Mouse (Mus musculus) spleen, adult 2 months (tissue): ENCODE measurements at regions not wholly inside any gene's neighbourhood (a gene's known extent, or its start where the extent isn't known, plus 50 kb on each side); places are given as distances from the start of the nearest gene placed in this dataset.

ENCODE experiments used
- DNase-seq, 2 experiments: peaks; one replicate each; pipeline versions ENCODE4 v3.0.0 to v3.0.0-alpha.2; 2012 to 2021; ENCODE audit warnings: low spot score in 2 of 2, low read depth in 1 of 2
- H3K27ac ChIP-seq: fragments of 200-500 bp; 2 replicates; pipeline ENCODE4 v1.5.1; 2012; ENCODE audit warnings: low read length, inconsistent platforms; ENCODE audit not compliant: insufficient read depth
- H3K27me3 ChIP-seq: fragments of 200-500 bp; 2 replicates; pipeline ENCODE4 v1.6.1; 2012; ENCODE audit warnings: mild to moderate bottlenecking, moderate library complexity, low read length, inconsistent platforms; ENCODE audit not compliant: control insufficient read depth, insufficient read depth
- H3K36me3 ChIP-seq: fragments of 200-500 bp; 2 replicates; pipeline ENCODE4 v1.6.1; 2012; ENCODE audit warnings: mild to moderate bottlenecking, low read length, inconsistent platforms; ENCODE audit not compliant: control insufficient read depth, insufficient read depth
- H3K4me1 ChIP-seq: fragments of 200-500 bp; 2 replicates; pipeline ENCODE4 v1.6.1; 2011; ENCODE audit warnings: inconsistent platforms; ENCODE audit not compliant: control insufficient read depth, insufficient read depth, insufficient read length
- H3K4me3 ChIP-seq: fragments of 200-500 bp; 2 replicates; pipeline ENCODE4 v1.5.1; 2011; ENCODE audit warnings: mild to moderate bottlenecking, inconsistent platforms; ENCODE audit not compliant: insufficient read depth, insufficient read length; ENCODE audit errors: extremely low read depth
- CTCF ChIP-seq: fragments of 200-500 bp; IDR thresholded peaks from 2 replicates; pipeline ENCODE4 v1.5.1; 2011; ENCODE audit warnings: mild to moderate bottlenecking, inconsistent platforms; ENCODE audit not compliant: insufficient read depth, insufficient read length, insufficient replicate concordance; ENCODE audit errors: extremely low read depth
- POLR2A ChIP-seq: fragments of 200-500 bp; IDR thresholded peaks from 2 replicates; pipeline ENCODE4 v1.6.1; 2011; ENCODE audit warnings: low read depth, low read length, inconsistent platforms
- WGBS: fragments of 180-500 bp; shearing (Covaris S2); methylation state at CpG from one replicate; pipeline ENCODE4 v1.1.7; 2018; 5-methylcytosine and 5-hydroxymethylcytosine counted together

GRCm38 (mm10) chr8:126877039-126877365, 68.6 kb downstream of the Tomm20 start:
- no peaks in the 10 kb centered on the region for H3K27me3 ChIP-seq
- DNase-seq, result no peak
- peaks cover 7% of the 10 kb centered on the region; the same call in 1 of the 2 replicates for H3K4me1 ChIP-seq
- H3K27ac ChIP-seq, result no peak overlapping the region
- 93% methylated on average over 9 of the region's 9 CpGs for WGBS
- no peak overlapping the region for H3K4me3 ChIP-seq
- no peaks in the 10 kb centered on the region for H3K36me3 ChIP-seq
- TF ChIP-seq POLR2A (no peak), CTCF (no peak)

DNA sequence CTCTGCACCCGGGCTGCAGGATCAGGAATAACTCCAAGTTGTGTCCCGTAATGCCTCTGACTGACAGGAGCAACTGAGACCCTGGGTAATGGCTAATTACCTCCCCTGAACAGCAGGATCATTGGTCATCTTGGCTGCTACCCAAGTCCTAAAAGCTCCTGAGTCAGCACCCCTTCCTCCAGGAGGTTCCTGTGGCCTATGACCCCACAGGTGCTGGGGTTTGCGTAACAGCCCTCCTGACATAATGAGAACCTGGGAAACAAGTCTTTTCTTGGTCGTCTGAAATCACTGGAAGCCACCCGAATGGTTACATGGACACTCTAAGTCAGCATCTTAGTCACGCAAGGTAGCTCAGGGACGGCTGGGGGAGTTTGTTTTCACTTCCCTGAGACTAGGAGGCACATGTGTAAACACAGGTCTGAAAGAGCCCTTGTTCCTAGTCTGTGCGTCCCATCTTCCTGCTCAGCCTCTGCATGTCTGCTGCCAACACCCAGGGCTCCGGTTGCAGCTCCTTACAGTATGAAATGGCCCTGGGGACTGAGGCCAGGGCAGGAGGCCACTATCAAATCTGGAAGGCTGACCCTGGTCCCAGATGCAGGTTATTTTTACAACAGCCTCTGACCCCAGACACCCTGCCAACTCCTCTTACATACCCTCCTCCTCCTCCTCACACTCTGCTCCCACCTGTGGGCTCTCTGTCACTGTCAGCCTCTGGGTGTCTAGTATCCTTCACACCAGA, 69.2 kb downstream of the Tomm20 start:
- TF ChIP-seq CTCF (no peak), POLR2A (no peak)
- H3K27me3 ChIP-seq, result no peaks in the 10 kb centered on the region
- H3K4me1 ChIP-seq, result peaks cover 7% of the 10 kb centered on the region; the same call in 1 of the 2 replicates
- DNase-seq, result no peak
- WGBS, result 59% methylated on average over 9 of the region's 9 CpGs
- no peaks in the 10 kb centered on the region for H3K36me3 ChIP-seq
- no peak overlapping the region for H3K27ac ChIP-seq
- H3K4me3 ChIP-seq, result no peak overlapping the region

GRCm38 (mm10) chr8:126875491-126876155, 70.0 kb downstream of the Tomm20 start:
- TF ChIP-seq POLR2A (no peak), CTCF (no peak)
- Histone ChIP-seq H3K27me3 (no peaks in the 10 kb centered on the region), H3K36me3 (no peaks in the 10 kb centered on the region), H3K4me3 (no peak overlapping the region), H3K27ac (no peak overlapping the region), H3K4me1 (peaks cover 7% of the 10 kb centered on the region; the same call in 1 of the 2 replicates)
- no peak for DNase-seq
- WGBS, result 75% methylated on average over 7 of the region's 7 CpGs

GRCm38 (mm10) chr8:126874846-126875245, 70.8 kb downstream of the Tomm20 start:
- H3K27ac ChIP-seq, result no peak overlapping the region
- 94% methylated on average over 1 of the region's 1 CpGs for WGBS
- H3K27me3 ChIP-seq, result no peaks in the 10 kb centered on the region
- DNase-seq, result no peak
- H3K4me1 ChIP-seq, result peaks cover 7% of the 10 kb centered on the region; the same call in 1 of the 2 replicates
- H3K4me3 ChIP-seq, result no peak overlapping the region
- TF ChIP-seq POLR2A (no peak), CTCF (peak; percentile 11; the same call in 1 of the 2 replicates)
- no peaks in the 10 kb centered on the region for H3K36me3 ChIP-seq

- DNase-seq, result no peak
- H3K27ac ChIP-seq, result no peak overlapping the region
- no peaks in the 10 kb centered on the region for H3K36me3 ChIP-seq
- H3K4me3 ChIP-seq, result no peak overlapping the region
- TF ChIP-seq CTCF (no peak), POLR2A (no peak)
- peaks cover 7% of the 10 kb centered on the region; the same call in 1 of the 2 replicates for H3K4me1 ChIP-seq
- no peaks in the 10 kb centered on the region for H3K27me3 ChIP-seq
- 94% methylated on average over 6 of the region's 6 CpGs for WGBS
Observed at GRCm38 (mm10) chr8:126874126-126874730, 71.4 kb downstream of the Tomm20 start.

DNA sequence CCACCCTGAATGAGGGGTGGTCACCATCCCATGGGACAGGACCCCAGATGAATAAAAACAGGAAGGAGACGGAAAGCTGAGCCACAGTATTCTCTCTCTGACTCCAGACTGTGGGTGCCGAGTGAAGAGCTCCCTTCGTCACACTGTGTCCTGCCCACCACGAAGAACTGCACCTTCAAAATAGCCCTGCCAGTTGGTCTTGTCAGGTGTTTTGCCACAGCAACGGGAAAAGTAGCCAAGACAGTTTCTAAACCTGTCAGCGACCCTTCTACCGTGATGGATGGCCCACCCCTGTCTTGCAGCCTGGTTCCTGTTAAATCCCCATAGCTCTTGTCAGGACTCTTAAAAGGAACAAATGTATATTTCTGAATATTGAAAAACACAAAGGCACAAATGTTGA, 72.3 kb downstream of the Tomm20 start:
- no peak for DNase-seq
- Histone ChIP-seq H3K27ac (no peak overlapping the region), H3K36me3 (no peaks in the 10 kb centered on the region), H3K27me3 (no peaks in the 10 kb centered on the region), H3K4me1 (peaks cover 7% of the 10 kb centered on the region; the same call in 1 of the 2 replicates), H3K4me3 (no peak overlapping the region)
- TF ChIP-seq POLR2A (no peak), CTCF (no peak)
- WGBS, result 49% methylated on average over 7 of the region's 7 CpGs
